Mouse (Mus musculus) liver, embryonic 16.5 days (tissue): ENCODE results near the gene Tnks2. TPM values are rescaled to one million over a fixed set of nuclear protein-coding genes. Genes with fewer than 3 reads are reported as not detected.

ENCODE experiments used
- ATAC-seq: fragments of 200-750 bp; cut with Nextera tagmentation; 2 replicates; pipeline ENCODE4 v1.8.0; 2017; ENCODE audit warnings: low read depth, mild to moderate bottlenecking, moderate number of reproducible peaks, moderate library complexity
- H3K27ac ChIP-seq: fragments of 300-500 bp; sonication (generic); 2 replicates; pipeline ENCODE4 v1.5.1; 2014; ENCODE audit warnings: mild to moderate bottlenecking, low read length
- H3K27me3 ChIP-seq: fragments of 300-500 bp; sonication (generic); 2 replicates; pipeline ENCODE4 v1.6.1; 2014; ENCODE audit warnings: low read depth, low read length, mixed read lengths; ENCODE audit not compliant: control insufficient read depth, insufficient read depth
- H3K36me3 ChIP-seq: fragments of 300-500 bp; sonication (generic); 2 replicates; pipeline ENCODE4 v1.6.1; 2014; ENCODE audit warnings: mild to moderate bottlenecking; ENCODE audit not compliant: control insufficient read depth, insufficient read depth
- H3K4me1 ChIP-seq: fragments of 300-500 bp; sonication (generic); 2 replicates; pipeline ENCODE4 v1.6.1; 2014; ENCODE audit warnings: low read depth, low read length, mixed read lengths; ENCODE audit not compliant: control insufficient read depth
- H3K4me2 ChIP-seq: fragments of 300-500 bp; sonication (generic); 2 replicates; pipeline ENCODE4 v1.6.1; 2014; ENCODE audit warnings: low read depth, low read length, mixed read lengths
- H3K4me3 ChIP-seq: fragments of 300-500 bp; sonication (generic); 2 replicates; pipeline ENCODE4 v1.5.1; 2014; ENCODE audit warnings: low read depth, mild to moderate bottlenecking, low read length
- H3K9ac ChIP-seq: fragments of 300-500 bp; sonication (generic); 2 replicates; pipeline ENCODE4 v1.6.1; 2014; ENCODE audit warnings: low read depth, low read length
- H3K9me3 ChIP-seq: fragments of 300-500 bp; sonication (generic); replicated peaks from 2 replicates; pipeline ENCODE4 v1.6.1; 2016; ENCODE audit warnings: low read length; ENCODE audit not compliant: control insufficient read depth
- WGBS: fragments of 180-500 bp; shearing (Covaris S2); extraction: QIAGEN DNeasy Blood & Tissue Kit; methylation state at CpG from one replicate; pipeline ENCODE4 v1.1.7; 2014; ENCODE audit not compliant: insufficient replicate concordance; 5-methylcytosine and 5-hydroxymethylcytosine counted together
- polyA plus RNA-seq: library from polyadenylated mRNA; unstranded; fragments of >200 nt; fragmentation: Nextera tagmentation; extraction: Ambion mirVana; gene quantifications from 2 replicates; pipeline ENCODE4 v1.2.1, GENCODE M21; 2015

Tnks2 gene
- polyA plus RNA-seq, 1 experiment from 2014 or later, result 7.3 TPM

- Histone ChIP-seq H3K27me3 (no peaks in the 10 kb centered on the region), H3K36me3 (no peaks in the 10 kb centered on the region), H3K4me1 (no peaks in the 10 kb centered on the region; the same call in 1 of the 2 replicates), H3K9me3 (no peaks in the 10 kb centered on the region), H3K27ac (no peak overlapping the region), H3K4me2 (no peak overlapping the region), H3K9ac (no peak overlapping the region), H3K4me3 (no peak overlapping the region)
- 69% methylated on average over 9 of the region's 9 CpGs for WGBS
- no peak for ATAC-seq
Observed at GRCm38 (mm10) chr19:36801856-36802641, 32.0 kb upstream of the Tnks2 start.

- H3K4me2 ChIP-seq, result no peak overlapping the region
- H3K9ac ChIP-seq, result no peak overlapping the region
- H3K4me3 ChIP-seq, result no peak overlapping the region
- H3K9me3 ChIP-seq, result no peaks in the 10 kb centered on the region
- no peaks in the 10 kb centered on the region; the same call in 1 of the 2 replicates for H3K4me1 ChIP-seq
- WGBS, result 64% methylated on average over 8 of the region's 8 CpGs
- no peaks in the 10 kb centered on the region for H3K36me3 ChIP-seq
- ATAC-seq, result no peak
- no peak overlapping the region for H3K27ac ChIP-seq
- no peaks in the 10 kb centered on the region for H3K27me3 ChIP-seq
Observed at GRCm38 (mm10) chr19:36803403-36803802, 30.6 kb upstream of the Tnks2 start.

- H3K36me3 ChIP-seq, result no peaks in the 10 kb centered on the region
- no peak overlapping the region for H3K4me3 ChIP-seq
- WGBS, result 38% methylated on average over 2 of the region's 2 CpGs
- no peak for ATAC-seq
- H3K27ac ChIP-seq, result no peak overlapping the region
- H3K4me2 ChIP-seq, result no peak overlapping the region
- H3K9ac ChIP-seq, result no peak overlapping the region
- no peaks in the 10 kb centered on the region for H3K27me3 ChIP-seq
- no peaks in the 10 kb centered on the region for H3K9me3 ChIP-seq
- no peaks in the 10 kb centered on the region; the same call in 1 of the 2 replicates for H3K4me1 ChIP-seq
Observed at GRCm38 (mm10) chr19:36806842-36807241, 27.2 kb upstream of the Tnks2 start.

DNA sequence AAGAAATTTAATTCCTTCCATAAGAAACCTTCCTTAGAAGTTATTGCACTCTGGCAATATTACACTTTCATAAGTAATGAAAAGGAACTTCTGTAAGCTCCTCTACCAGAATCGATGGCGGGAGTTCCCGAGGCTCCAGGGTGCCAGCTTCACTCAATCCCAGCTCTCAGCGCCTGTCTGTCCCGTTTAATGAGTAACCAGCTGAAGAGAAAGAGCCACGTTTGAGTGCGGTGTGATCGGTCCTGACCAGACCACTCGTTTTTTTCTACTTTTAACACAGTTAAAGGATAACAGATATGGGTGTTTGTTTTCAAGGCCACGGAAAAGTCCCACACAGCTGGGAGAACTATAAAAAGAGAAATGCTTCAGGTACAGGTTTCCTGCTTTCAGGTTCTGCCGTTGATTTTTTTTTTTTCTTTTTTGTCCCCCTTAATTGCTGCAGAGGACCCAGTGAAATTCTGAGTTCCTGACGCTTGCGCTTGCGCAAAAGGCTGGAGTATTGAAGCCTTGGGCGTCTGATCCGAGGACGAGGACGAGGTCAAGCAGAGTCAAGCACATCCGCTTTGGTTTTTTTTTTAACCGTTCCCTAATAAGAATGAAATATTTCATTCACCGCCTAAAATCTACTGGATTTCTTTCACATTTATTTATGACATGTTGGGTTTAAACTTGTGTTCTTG lies 25.5 kb upstream of the Tnks2 start:
- no peaks in the 10 kb centered on the region for H3K36me3 ChIP-seq
- peak overlapping the region; percentile 22; the same call in 1 of the 2 replicates for H3K4me2 ChIP-seq
- WGBS, result 62% methylated on average over 21 of the region's 21 CpGs
- peak overlapping the region; percentile 70 for H3K27ac ChIP-seq
- peak; percentile 85 for ATAC-seq
- H3K9ac ChIP-seq, result no peak overlapping the region
- no peak overlapping the region for H3K4me3 ChIP-seq
- no peaks in the 10 kb centered on the region for H3K4me1 ChIP-seq
- no peaks in the 10 kb centered on the region for H3K27me3 ChIP-seq
- H3K9me3 ChIP-seq, result no peaks in the 10 kb centered on the region

- Histone ChIP-seq H3K9ac (no peak overlapping the region), H3K4me1 (no peaks in the 10 kb centered on the region), H3K36me3 (no peaks in the 10 kb centered on the region), H3K27me3 (no peaks in the 10 kb centered on the region), H3K4me3 (no peak overlapping the region), H3K4me2 (no peak overlapping the region), H3K9me3 (no peaks in the 10 kb centered on the region), H3K27ac (no peak overlapping the region)
- peak; percentile 62; the same call in 1 of the 2 replicates for ATAC-seq
- 34% methylated on average over 12 of the region's 12 CpGs for WGBS
Observed at GRCm38 (mm10) chr19:36809476-36810168, 24.4 kb upstream of the Tnks2 start.

DNA sequence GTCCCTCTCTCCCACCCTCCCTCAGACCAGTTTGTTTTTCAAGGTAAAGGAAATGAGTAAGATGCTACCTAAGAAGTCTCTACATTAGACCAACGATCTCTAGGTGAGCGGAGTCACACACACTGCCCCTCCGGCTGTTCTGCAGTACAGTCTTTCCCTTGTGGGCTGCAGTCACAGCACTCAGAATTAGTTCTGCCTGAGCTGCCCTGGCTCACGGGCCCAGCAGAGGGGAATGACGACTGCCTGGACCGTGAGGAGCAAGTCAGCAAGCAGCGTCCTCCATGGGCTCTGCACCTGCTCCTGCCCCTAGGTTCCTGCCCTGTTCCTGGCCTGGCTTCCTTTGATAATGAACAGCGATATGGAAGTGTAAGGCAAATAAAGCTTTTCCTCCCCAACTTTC lies 22.0 kb upstream of the Tnks2 start:
- Histone ChIP-seq H3K27ac (no peak overlapping the region), H3K9me3 (no peaks in the 10 kb centered on the region), H3K36me3 (no peaks in the 10 kb centered on the region), H3K4me3 (no peak overlapping the region), H3K4me1 (peaks cover 4% of the 10 kb centered on the region), H3K4me2 (no peak overlapping the region), H3K27me3 (no peaks in the 10 kb centered on the region), H3K9ac (no peak overlapping the region)
- ATAC-seq, result no peak
- 39% methylated on average over 8 of the region's 8 CpGs for WGBS

DNA sequence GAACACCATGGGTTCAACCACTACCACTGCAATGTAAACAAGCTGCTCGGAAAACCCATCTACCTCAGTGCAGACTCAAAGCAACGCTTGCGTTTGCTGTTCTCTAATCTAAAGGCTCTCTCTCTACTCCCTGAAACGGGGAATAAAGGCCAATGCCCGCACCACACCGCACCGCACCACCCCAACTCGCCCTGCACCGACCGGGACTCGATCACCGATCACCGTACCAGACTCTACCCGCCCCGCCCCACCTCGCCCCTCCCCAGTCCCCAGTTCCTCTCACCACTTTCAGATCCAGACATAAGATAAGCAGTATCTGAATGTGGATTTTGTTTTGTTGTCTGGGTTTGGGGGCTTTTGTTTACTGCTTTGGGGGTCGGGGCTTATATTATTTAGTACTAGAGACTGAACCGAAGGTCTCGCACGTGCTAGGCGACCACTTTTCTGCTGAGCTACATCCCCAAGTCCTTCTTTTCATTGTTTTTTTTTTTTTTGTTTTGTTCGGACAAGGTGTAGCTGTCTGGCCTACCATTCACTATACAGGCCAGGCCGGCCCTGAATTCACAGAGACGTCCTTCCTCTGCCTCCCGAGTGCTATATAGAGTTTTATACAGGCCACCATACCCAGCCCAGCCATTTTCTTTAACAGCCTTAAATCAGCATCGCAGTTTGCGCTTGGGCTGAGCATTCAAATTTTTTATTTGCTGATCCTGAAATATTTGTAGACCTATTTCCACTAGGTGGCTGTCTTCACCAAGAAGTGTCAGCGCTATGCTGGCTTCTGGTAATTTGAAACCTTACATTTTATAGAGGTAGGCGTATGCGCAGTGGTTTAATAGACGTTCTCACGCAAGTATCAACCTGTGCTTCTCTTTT lies 18.4 kb upstream of the Tnks2 start:
- Histone ChIP-seq H3K36me3 (no peaks in the 10 kb centered on the region), H3K27ac (no peak overlapping the region), H3K9me3 (no peaks in the 10 kb centered on the region), H3K9ac (peak overlapping the region; percentile 18; the same call in 1 of the 2 replicates), H3K4me2 (peak overlapping the region; percentile 57), H3K4me3 (peak overlapping the region; percentile 36), H3K27me3 (no peaks in the 10 kb centered on the region), H3K4me1 (peaks cover 9% of the 10 kb centered on the region)
- 14% methylated on average over 32 of the region's 32 CpGs for WGBS
- ATAC-seq, result peak; percentile 37; the same call in 1 of the 2 replicates

DNA sequence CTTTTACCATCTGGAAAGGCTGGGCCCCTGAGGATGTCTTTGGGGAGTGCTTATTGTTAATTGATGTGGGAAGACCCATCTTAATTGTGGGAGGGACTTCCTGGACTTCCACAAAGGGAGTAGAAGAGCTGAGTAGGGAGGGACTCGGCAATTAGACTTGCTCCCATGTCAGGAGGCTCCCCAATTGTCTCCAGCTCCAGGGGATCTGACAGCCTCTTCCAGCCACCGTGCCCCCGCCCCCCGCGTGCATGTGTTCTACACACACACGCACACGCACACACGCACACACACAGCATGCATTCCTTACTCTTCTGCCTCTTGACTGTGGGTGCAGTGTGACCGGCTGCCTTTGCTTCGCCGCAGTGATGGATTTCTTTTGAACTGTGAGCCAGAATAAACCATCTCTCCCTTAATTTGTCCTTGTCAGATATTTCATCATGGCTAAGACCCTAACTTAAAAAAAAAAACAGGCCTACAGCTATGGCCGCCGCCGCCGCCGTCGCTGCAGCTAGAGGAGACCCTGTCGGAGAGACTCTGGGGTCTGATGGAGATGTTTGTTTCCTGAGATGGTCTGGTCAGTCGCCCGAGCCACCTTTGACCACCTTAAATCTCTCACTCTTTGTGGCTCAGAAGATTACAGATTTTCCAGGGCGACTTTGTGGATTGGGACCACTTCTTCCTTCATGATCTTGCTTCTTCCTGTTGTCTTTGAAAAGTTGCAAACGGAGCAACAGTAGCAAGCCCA lies 15.7 kb upstream of the Tnks2 start:
- Histone ChIP-seq H3K27ac (no peak overlapping the region), H3K9ac (peak overlapping the region; percentile 51), H3K27me3 (no peaks in the 10 kb centered on the region), H3K4me2 (peak overlapping the region; percentile 61), H3K9me3 (no peaks in the 10 kb centered on the region), H3K36me3 (no peaks in the 10 kb centered on the region), H3K4me3 (peak overlapping the region; percentile 46), H3K4me1 (peaks cover 9% of the 10 kb centered on the region)
- no peak for ATAC-seq
- 10% methylated on average over 22 of the region's 22 CpGs for WGBS
